Mouse (Mus musculus) spleen, adult 12 weeks (tissue): Measurements from ENCODE around the gene Gpd2.

Experiments used
- DNase-seq: peaks from one replicate; pipeline ENCODE4 v3.0.0; 2022; ENCODE audit warnings: low spot score

The Gpd2 gene

DNA sequence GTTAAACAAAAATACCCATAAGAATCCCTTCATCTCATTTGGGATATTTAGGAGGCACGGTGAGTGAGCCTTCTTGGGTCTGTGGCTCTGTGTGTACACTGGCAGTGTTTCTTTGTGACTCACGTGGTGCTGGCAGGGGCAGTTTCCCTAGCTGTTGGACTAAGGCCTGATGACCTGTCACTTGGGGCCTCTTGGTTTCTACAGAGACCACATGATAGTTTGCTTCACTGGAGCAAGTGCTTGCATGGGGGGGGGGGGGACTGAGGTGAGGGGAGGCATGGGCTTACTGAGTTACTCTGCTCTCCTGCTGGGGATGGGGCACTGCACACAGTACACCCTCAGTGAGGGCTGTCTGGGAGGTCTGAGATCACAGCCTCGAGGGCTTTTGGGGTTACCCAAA, 64.1 kb downstream of the Gpd2 start:
- no peak for DNase-seq

DNA sequence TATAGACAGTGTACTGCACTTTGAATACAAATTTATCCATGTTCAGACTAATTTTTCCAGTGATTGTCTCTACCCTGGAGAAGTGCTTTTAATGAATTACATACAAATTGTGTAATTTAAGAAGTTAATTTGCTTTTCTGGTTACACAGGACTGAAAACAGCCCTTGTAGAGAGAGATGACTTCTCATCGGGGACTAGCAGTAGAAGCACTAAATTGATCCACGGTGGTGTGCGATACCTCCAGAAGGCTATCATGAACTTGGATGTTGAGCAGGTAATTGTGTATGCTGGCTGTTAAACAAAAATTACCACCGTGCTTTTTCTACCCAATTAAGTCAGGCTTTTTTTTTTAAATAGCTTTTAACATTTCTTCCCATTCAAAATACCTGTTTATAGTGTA, 66.8 kb downstream of the Gpd2 start:
- DNase-seq, result no peak

DNA sequence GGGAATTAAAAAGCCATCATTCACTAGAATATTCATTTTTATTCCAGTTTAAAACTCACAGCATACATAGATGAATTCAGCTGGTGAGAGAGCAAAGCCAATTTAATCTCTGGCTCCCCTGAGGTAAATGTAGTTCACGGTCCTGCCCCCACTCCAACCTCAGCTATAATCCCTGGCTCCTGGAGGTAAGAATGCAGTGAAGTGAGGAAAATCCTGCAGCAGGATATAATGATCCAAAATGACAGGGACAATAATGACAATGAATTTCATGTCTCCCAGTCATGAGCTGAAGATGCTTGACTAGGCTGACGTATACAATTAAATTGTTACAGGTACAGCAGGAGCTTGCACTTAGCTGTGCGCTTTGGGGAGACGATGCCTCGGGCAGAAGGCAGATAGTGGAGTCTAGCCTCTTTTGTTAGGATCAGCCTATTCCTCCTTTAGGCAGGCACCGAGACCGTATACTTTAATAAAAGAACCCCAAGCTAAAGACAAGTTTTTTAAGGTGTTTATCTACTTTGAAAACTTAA, 74.9 kb downstream of the Gpd2 start:
- no peak for DNase-seq

DNA sequence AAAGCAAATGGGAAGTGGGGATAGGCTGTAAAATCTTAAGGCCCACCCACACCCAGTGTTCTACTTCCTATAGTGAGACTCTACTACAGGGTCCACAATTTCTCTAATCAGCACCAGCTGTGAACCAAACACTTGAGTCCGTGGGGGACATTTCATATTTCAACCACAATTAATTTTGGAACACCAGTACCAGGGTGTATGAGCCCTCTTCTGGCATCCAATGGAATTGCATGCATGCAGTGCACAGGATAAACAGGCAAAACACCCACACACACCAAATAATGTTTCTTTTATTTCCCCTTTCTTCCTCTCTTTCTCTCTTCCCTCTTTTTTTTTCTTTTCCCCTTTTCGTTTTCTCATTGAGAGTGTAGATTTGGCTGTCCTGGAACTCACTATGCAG, 78.6 kb downstream of the Gpd2 start:
- peak; percentile 3 for DNase-seq

DNA sequence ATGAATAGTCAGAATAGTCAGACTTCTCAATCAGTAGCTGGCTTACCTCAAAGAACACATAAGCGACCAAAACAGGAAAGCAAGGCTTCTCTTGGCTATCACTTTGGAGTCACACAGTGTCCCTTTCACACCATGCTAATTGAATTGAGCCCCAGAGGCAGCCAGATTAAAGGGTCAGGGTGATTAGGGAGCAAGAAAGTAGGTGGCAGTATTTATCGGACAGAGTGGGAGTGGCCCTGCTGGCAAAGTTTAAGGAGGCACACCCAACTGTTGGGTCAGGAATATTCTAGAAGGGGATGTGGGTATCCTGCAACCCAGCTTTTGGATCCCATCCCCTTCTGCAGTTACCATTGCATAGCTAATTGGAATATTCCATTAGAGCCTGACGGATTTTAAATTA, 80.9 kb downstream of the Gpd2 start:
- DNase-seq, result no peak

DNA sequence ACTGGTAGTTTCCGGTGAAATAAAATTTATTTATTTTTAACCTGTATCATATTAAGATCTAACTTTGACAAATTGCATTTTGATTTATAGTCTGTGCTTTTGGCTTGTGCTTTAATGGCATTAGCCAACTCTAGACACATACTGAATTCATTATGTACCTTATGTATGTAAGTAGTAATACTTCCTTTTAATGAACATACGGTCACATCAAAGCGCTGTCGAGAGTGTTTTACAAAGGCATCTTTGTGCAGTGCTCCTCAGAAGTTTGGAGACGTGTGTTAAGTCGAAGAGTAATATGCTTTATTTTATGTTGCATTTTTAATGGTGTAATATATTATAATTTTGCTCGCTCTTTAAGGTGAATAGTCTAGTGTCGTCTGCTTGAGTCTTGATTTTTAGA, 88.7 kb downstream of the Gpd2 start:
- DNase-seq, result no peak

DNA sequence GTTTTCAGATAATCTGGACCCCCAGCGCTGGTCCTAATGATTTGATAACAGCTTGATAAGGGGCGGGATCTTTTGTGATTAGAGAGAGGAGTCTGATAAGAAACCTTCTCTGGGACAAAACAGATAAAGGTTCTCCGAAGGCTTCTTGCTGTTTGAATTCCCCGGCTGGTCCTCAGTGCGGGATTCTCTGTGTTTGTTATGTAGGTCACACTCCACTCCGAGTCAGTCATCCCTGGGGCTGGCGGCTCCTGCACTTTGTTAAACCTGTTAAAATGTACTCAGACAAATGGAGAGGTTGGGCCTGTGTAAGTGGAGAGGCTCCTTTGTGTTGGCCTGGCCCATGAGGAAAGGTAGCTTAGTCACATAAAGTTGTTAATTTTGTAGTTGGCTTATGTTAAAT, 91.9 kb downstream of the Gpd2 start:
- DNase-seq, result no peak

DNA sequence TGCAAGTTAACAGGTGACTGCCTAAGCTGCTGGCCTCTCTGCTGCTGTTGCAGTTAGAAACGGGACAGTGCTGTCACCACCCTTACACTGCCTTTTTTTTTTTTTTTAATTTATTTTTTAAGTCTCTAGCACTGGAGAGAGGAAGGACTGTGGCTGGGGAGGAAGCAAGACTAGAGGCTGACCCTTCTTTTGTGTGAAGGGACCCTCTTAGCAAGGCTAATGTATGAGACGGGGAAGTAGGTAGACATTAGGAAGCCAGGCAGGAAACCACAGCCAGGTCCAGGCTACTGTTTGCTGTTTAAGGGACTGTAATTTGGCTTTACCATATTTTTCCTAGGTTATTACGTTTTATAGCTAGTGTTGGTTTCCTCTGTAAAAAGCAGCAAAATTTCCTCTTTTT, 93.4 kb downstream of the Gpd2 start:
- DNase-seq, result no peak

DNA sequence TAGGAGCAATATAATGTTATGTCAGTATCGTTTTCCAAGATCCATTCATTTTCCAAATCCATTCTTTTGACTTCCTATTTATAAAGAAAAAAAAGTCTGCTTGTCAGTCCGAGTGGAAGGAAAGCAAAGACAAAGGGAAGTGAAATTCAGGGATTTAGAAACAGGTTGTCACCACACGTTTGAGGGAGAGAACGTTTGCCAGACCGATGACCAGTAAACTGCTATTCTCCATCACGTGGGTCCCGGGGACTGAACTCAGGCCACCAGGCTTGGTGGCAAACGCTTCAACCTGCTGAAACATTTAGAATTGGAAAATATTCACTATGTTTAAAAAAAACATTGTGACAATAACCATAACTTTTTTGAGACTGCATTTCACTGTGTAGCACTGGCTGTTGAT, 93.8 kb downstream of the Gpd2 start:
- DNase-seq, result no peak

DNA sequence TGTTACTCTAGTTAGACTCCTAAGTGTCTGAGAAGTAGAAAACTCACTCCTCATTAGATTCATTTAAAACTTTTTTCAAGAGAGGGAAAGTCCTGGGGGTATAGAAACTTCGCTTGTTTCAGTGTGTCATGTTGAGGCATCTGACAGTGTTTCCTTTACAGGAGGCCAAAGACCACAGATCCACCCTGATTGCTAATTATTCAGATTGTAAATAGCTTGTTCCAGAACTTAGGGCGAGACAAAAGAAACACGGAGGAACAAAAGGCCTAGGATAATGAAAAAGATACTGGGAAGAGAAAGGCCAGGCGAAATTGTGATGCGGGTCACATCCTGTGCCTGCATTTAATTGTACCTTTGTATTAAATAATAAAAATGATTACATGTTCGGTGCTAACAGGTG, 96.0 kb downstream of the Gpd2 start:
- DNase-seq, result no peak

DNA sequence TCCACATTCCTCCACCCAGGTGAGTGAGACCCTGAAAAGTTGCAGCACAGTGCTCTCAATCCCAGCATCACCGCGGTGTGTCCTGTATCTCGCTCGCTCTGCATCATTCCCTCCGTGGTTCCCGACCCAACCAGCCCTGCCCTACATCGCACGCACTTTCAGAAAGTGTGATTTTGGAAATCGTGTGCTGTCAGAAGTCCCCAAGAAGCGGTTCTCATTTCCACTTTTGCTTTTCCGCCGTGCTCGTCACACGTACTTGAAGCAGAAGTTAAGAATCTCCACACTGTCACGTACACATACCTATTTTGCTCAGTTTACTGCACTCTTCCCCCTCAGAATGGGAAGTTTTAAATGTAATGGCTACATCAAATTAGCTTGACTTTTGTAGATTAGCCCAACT, 98.0 kb downstream of the Gpd2 start:
- no peak for DNase-seq

DNA sequence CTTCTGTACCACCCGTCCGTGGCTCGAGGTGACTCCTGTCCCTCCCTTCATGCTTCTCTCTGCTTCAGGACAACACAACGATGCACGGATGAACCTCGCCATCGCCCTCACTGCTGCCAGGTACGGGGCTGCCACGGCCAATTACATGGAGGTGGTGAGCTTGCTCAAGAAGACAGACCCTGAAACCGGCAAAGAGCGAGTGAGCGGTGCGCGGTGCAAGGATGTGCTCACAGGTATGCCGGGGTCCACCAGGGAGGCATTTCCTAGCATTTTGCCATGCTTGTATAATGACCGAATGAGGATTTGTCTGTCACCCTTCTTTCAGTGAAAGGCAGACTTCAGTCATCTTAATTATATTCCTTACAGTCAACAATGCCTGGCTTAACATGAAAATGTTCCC, 101.3 kb downstream of the Gpd2 start:
- DNase-seq, result no peak

DNA sequence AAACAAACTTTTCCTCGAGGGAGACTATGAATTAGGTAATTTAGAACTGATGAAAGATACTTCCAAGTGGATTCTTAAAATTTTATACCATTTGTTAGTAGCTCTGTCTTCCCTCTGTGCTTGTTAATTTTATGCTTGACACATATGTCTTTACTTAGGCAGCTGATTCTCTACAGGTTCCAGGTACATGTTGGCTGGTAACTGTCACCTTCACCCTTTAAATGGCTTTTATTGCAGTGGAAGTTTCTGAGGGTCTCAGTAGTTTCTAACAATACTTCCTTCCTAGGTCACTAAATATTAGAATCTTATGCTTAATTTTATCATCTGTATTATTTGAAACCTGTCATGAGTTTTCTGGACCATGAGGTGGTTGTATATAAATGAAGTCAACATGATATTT, 105.5 kb downstream of the Gpd2 start:
- no peak for DNase-seq

DNA sequence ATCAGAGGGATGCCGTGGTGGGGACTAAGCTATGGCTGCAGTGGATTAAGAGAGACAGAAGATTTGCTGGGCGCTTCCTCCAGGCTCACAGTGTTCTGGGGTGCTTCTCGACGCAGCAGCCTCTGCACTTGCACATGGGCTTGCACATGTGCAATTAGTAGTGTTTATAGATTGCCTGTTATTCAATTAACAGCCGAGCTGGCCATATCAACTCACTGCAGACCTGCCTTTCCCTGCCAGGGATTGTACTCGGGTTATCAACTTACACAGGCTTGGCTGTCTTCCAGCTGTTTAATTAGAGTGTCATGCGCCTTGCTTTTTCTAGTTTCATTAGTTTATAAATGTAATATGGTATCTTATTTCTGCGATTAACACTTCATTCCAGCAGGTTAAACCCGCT, 113.2 kb downstream of the Gpd2 start:
- DNase-seq, result peak; percentile 30

DNA sequence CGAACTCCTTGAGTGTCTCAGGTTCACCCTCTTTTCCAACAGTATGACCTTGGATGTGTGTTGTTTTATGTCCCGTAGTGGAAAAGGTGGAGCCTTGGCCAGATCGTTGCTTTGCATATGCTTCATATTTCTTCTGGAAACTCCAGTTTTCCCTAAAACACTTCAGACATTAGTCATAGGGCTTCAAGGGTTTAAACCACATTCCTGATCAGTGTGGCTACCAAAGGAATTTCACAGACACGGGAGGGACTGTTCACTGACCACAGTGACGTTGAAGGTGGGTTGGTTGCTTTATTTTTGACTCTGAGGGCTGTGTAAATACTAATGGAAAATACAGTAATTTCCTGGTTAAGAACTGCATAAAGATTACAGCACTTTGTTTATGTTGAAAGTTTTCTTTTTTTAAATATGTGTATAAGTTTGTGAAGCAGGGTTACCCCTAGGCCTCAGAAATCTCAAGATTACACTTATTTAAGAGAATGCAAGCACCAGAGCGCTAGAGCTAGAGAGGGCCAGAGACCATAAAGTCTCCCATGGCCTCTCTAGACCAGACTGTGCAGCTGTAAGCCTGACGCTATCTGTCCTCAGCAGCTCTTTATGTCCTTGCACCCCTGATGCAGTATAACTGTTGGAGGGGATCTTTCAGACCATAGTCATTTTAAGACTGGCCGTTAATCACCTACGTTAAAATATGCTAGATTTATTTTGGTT, 116.4 kb downstream of the Gpd2 start:
- no peak for DNase-seq

DNA sequence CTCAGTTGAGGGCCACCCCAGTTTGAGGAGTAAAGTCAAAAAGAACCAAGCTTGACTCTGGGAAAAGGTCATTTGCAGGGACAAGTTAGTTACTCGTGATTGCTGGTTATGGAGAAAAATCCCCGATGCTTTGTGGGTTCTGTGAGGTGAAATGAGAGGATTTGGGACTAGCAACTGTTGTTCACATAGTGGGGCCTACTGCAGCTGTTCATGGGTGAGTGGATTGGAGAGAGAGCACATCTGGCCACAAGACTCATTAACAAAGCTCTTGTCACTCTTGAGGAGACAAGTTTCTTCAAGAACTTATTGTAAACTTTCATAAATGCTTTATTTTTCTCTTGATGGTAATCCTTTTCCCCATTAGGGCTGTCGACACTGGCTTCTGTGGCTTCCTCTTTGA, 117.4 kb downstream of the Gpd2 start:
- no peak for DNase-seq

DNA sequence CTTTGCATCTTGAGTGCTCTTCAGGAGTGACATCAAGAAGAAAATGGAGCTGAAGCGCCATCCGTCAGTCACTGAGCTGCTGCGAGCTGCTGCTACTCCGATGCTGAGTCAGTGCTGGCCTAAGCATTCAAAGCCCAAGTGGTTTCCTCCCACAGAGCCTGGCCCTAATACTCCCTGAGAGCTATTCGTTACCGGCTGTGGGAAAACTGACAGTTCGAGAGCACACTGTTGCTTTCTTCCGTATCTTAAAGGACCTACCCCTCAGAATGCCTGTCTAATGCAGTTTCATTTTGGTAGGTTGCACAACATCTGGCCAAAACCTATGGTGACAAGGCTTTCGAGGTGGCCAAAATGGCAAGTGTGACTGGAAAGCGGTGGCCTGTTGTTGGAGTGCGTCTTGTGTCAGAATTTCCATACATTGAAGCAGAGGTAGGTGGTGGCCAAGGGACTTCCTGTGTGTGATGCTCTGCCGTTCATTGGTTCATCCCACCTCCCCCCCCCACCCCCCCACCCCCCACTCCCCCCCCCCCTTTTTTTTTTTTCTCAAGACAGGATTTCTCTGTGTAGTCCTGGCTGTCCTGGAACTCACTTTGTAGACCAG, 118.9 kb downstream of the Gpd2 start:
- no peak for DNase-seq

DNA sequence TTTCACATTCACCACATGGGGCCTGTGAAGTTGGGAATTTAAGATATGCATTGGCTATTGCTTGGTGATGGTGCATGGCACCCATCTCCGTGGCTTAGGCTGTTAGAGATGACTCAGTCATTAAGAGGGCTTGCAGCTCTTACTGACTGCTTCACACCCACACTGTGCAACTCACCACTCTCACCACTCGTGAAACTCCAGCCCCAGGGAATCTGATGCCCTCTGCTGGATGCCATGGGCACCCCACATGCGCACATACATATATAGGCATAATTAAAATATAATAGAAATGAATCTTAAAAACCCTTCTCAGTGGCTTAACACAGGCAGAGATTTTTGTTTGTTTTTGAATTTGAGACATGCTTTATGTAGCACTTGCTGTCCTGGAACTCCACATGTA, 125.1 kb downstream of the Gpd2 start:
- DNase-seq, result no peak

DNA sequence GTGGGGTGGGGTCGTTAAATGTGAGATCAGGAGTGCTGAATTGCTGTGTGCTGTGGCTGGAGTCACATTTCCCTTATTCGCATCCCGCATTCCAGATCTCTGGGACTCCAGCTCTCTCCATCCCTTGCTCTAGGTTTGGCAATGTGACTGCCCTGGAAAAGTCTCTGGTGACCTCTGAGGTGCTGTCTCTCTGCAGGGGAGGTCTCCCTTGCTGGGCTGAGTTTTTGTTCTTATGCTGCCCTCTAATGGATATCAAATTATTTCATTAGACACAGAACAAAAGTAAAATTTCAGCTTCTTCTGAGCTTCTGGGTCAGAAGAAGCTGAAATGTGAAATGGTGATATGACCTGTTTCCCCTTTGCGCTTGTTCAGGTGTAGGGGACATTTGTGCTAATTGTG, 137.2 kb downstream of the Gpd2 start:
- no peak for DNase-seq

DNA sequence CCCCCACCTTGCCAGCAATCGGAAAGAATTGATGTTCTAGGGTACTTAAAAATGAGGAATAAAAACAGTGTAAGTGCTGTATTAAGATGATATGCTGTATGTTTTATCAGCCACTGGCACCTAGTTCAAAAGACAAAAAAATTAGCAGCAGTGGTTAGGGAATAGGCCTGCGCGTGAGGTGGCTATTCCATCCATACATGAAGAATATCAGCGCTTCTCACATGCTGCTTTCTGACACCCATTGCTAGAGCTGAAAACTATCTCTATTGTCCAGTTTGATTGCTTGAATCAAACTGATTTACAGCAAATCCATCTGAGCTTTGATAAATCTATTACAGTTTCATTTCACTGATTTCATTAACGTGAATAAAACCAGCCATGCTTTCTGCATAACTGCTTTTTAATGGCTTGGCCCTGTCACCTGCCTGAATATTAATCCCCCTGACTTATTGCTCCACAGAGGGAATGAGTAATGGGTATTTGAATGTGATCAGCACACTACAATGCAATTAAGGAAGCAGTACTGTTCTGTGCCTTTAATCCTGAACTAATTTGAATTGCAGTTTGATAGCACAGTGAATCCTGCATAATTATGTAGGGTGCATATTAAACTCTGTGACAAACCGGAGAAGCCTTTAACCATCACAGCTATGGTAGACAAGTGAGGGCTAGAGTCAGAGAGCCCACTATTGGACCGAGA, 137.9 kb downstream of the Gpd2 start:
- no peak for DNase-seq

DNA sequence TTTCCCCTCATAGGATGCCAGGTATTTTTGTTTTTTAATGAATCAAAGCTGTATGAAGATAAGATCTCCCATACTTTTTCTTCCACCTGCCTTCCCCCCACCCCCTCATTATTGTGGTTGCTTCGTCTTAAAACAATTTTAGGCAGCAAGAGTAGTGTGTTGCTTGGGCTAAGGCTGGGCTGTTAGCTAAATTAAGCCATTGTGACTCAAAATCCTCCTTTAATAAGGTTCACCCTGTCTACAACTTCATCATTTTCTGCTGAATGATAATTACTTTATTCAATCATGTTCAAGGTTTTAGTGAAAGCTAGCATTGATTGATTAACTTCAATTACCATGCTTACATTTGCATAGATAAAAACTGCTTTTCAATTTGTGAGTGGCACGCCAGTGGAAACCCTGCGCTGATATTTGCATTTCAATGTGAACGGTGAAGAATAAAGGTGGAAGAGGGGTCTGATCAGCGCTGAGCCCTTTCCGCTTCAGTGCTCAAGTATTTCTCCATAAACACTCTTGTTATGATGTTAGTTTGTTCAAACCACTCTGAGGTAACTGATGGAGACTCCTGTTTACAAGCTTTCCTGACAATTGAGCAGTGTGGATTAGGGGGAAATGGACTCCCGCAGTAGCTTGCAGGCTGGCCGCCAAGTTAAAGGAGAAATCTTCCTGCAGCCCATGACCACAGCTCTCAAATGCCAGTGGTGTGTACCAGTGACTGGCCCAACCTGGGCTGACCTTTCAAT, 140.9 kb downstream of the Gpd2 start:
- no peak for DNase-seq

DNA sequence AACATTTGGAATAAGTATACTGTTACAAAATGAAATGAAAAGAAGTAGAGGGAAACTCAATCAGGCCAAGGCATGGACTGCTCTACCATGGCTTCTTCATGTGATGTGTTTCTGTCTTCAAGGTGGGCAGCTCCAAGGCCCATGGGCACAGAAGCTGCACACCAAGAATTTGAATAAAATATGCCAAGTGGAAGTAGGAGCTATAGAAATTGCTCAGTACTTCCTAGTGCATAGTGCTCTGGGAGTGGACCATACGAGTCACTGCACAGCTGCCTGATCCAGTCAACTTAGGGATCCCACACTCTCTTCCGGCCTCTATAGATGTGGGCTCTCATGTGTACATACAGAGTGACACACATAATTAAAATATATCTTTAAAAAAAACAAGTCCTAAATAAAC, 147.2 kb downstream of the Gpd2 start:
- DNase-seq, result no peak

DNA sequence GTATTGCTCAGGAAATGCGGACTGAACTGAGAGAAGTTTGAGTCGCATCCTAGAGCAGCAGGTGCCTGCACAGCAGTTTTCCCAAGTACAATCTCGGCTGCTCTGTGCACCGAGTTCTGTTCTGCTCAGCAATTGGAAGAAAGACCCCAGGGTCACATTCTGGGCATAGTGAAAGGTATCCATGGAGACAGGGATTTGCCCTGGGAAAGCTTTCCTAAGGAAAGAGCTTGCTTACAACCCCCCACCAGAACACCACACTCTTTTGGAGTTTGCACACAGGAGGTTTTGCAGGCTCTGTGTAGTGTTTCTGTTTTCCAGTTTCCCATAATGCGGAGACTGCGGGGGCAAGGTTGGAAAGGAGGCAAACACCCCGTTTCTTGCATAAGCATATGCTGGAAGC, 150.4 kb downstream of the Gpd2 start:
- no peak for DNase-seq
